Comparison of ENCODE assay signal across 15 mouse cellular contexts in genomic region chr11:119663876-119664275, GRCm38 (mm10).
DNase-seq lines count a peak whose midpoint lies in the region; ATAC-seq and TF ChIP-seq lines count a peak whose summit lies in the region.
"Had no signal": no experiment of that assay in that cellular context is flagged by ENCODE, and none has a peak within 500 bp of the region (broad histone marks: within the 10 kb centered on the region; RNA-seq: fewer than 3 reads in every experiment).

No protein-coding gene starts in this region.

- TF ChIP-seq POLR2A in lung, adult 2 months (IDR thresholded peaks at IDR 0.05; ENCODE audit: borderline replicate concordance, extremely low read depth, low read depth, low read length): no peak

- 85% methylated on average over 2 of the region's 2 CpGs for WGBS in lung, adult 2 months
- WGBS in midbrain, embryonic 13.5 days: 97% methylated on average over 2 of the region's 2 CpGs

- H3K9ac ChIP-seq in midbrain, embryonic 13.5 days (replicated peaks): no peak overlapping the region
- H3K9ac ChIP-seq: forebrain, embryonic 15.5 days had no signal

- H3K4me3 ChIP-seq in gastrocnemius, adult 2 months: no peak overlapping the region
- H3K4me3 ChIP-seq in layer of hippocampus, adult 2 months: no peak overlapping the region
- no peak overlapping the region for H3K4me3 ChIP-seq in lung, adult 2 months (replicated peaks; ENCODE audit: extremely low read depth, low read depth, low read length)
- H3K4me3 ChIP-seq in midbrain, embryonic 13.5 days (replicated peaks): no peak overlapping the region
- H3K4me3 ChIP-seq: forebrain, embryonic 15.5 days had no signal

- H3K9me3 ChIP-seq in midbrain, embryonic 13.5 days: no peaks in the 10 kb centered on the region
- H3K9me3 ChIP-seq: forebrain, embryonic 15.5 days had no signal

- DNase-seq in gastrocnemius, adult 2 months: peak; percentile 71
- no peak for DNase-seq in gastrocnemius, postnatal 4 days (ENCODE audit: low spot score in 2 of 2)
- no peak for DNase-seq in layer of hippocampus, adult 2 months (ENCODE audit: low spot score in 2 of 2)
- no peak for DNase-seq in layer of hippocampus, adult 8-10 months (ENCODE audit: low spot score in 2 of 2)
- peak; percentile 72 for DNase-seq in adrenal gland, postnatal 14 days
- peak; percentile 36 to 51 for DNase-seq in heart, postnatal 10 days
- no peak for DNase-seq in lung, adult 2 months
- DNase-seq: B cell, adult 2 months; cerebellum, adult 18-20 months; kidney, postnatal 25 days; midbrain, embryonic 14.5 days; thymus, adult 2 months had no signal

- peaks cover 5% of the 10 kb centered on the region; the same call in 1 of the 2 replicates for H3K4me1 ChIP-seq in lung, adult 2 months (ENCODE audit: control insufficient read depth, insufficient read depth, low read length)
- peaks cover 26% of the 10 kb centered on the region for H3K4me1 ChIP-seq in midbrain, embryonic 13.5 days (replicated peaks)

- no peak overlapping the region for H3K4me2 ChIP-seq in midbrain, embryonic 13.5 days (replicated peaks)
- H3K4me2 ChIP-seq: forebrain, embryonic 15.5 days had no signal

- ATAC-seq in midbrain, embryonic 13.5 days: no peak
- ATAC-seq: forebrain, embryonic 15.5 days had no signal

- H3K36me3 ChIP-seq in midbrain, embryonic 13.5 days: no peaks in the 10 kb centered on the region
- H3K36me3 ChIP-seq: forebrain, embryonic 15.5 days had no signal

- H3K27me3 ChIP-seq in midbrain, embryonic 13.5 days: no peaks in the 10 kb centered on the region
- H3K27me3 ChIP-seq: forebrain, embryonic 15.5 days had no signal

- intact Hi-C loops in gastrocnemius, adult 2 months (cut with DNase I): loop anchor here (2.0 kb wide), 1 partner anchor 39 kb away; no protein-coding TSS in a partner anchor
- intact Hi-C loops in heart, postnatal 10 days (cut with DNase I): no loop called here

- H3K27ac ChIP-seq in gastrocnemius, adult 2 months: peak overlapping the region; percentile 83
- peak overlapping the region; percentile 57; the same call in 1 of the 2 replicates for H3K27ac ChIP-seq in layer of hippocampus, adult 2 months
- no peak overlapping the region for H3K27ac ChIP-seq in midbrain, embryonic 13.5 days
- H3K27ac ChIP-seq: forebrain, embryonic 15.5 days; macrophage had no signal

- no peak for TF ChIP-seq CTCF in gastrocnemius, adult 2 months (IDR thresholded peaks at IDR 0.05)
- TF ChIP-seq CTCF in layer of hippocampus, adult 2 months (conservative IDR thresholded peaks at IDR 0.05): no peak
- TF ChIP-seq CTCF in lung, adult 2 months (IDR thresholded peaks at IDR 0.05; ENCODE audit: insufficient read depth, low read length): no peak

Comparison
In these comparisons a context has a peak if more than half of its experiments do, and no peak if none do; other contexts are left out.
1. DNase-seq: peak in gastrocnemius, adult 2 months (single experiment), adrenal gland, postnatal 14 days (single experiment) and heart, postnatal 10 days (2 of 2); none in gastrocnemius, postnatal 4 days (0 of 2), layer of hippocampus, adult 2 months (0 of 2), layer of hippocampus, adult 8-10 months (0 of 2) and lung, adult 2 months (single experiment).